Mouse (Mus musculus) A20 (cell line): ENCODE measurements around the gene Tatdn2.

Experiments used
- DNase-seq: peaks from one replicate; pipeline ENCODE4 v3.0.0-alpha.2; 2011; ENCODE audit warnings: low read depth, low spot score

Gene Tatdn2

GRCm38 (mm10) chr6:113712718-113713117 is 15.9 kb downstream of the Tatdn2 start:
- DNase-seq: no peak

- DNase-seq: peak; percentile 10
These were observed 16.5 kb downstream of the Tatdn2 start for GRCm38 (mm10) chr6:113713389-113713788.

GRCm38 (mm10) chr6:113714276-113714675 is 17.4 kb downstream of the Tatdn2 start:
- peak; percentile 77 for DNase-seq

- no peak for DNase-seq
These were observed 17.9 kb downstream of the Tatdn2 start for GRCm38 (mm10) chr6:113714797-113715196.

- no peak for DNase-seq
These were observed 20.7 kb downstream of the Tatdn2 start for GRCm38 (mm10) chr6:113717541-113717940.

- DNase-seq: no peak
These were observed 23.0 kb downstream of the Tatdn2 start, which contains the start of gene Ghrl for GRCm38 (mm10) chr6:113719878-113720277. TSS of gene Ghrl (minus strand) at chr6:113719880.

GRCm38 (mm10) chr6:113721061-113721460 is 24.2 kb downstream of the Tatdn2 start:
- DNase-seq: no peak

GRCm38 (mm10) chr6:113728181-113728580 is 31.3 kb downstream of the Tatdn2 start:
- no peak for DNase-seq

- DNase-seq: no peak
These were observed 34.4 kb downstream of the Tatdn2 start for GRCm38 (mm10) chr6:113731296-113731695.

- DNase-seq: no peak
These were observed 40.6 kb downstream of the Tatdn2 start for GRCm38 (mm10) chr6:113737318-113738046.

- DNase-seq: peak; percentile 91
These were observed 43.7 kb downstream of the Tatdn2 start, which contains the start of gene Sec13 for GRCm38 (mm10) chr6:113740236-113741217. TSS of gene Sec13 (minus strand) at chr6:113740743.

- no peak for DNase-seq
These were observed 44.6 kb downstream of the Tatdn2 start for GRCm38 (mm10) chr6:113741425-113741824.

GRCm38 (mm10) chr6:113742321-113742720 is 45.5 kb downstream of the Tatdn2 start:
- DNase-seq: no peak

- DNase-seq: no peak
These were observed 46.3 kb downstream of the Tatdn2 start for GRCm38 (mm10) chr6:113743111-113743510.

- no peak for DNase-seq
These were observed 48.3 kb downstream of the Tatdn2 start for GRCm38 (mm10) chr6:113745117-113745516.

- DNase-seq: no peak
These were observed 50.4 kb downstream of the Tatdn2 start for GRCm38 (mm10) chr6:113747284-113747683.

- DNase-seq: no peak
These were observed 51.5 kb downstream of the Tatdn2 start for GRCm38 (mm10) chr6:113748351-113748750.

- DNase-seq: no peak
These were observed 52.4 kb downstream of the Tatdn2 start for GRCm38 (mm10) chr6:113749119-113749685.
